Mouse (Mus musculus) MEL (cell line): ENCODE results near the gene Tnfsf12. TPM values are rescaled to one million over a fixed set of nuclear protein-coding genes. Genes with fewer than 3 reads are reported as not detected.
"Not testable (repeated sequence)": the region's sequence is repeated elsewhere in the genome, so short reads cannot be mapped to it uniquely, and the experiment has no call there.

Experiments
- DNase-seq: peaks from one replicate; pipeline ENCODE4 v3.0.0; 2011; ENCODE audit warnings: low read depth, low spot score
- H3K27ac ChIP-seq: 2 replicates; pipeline ENCODE4 v1.5.1; 2012; ENCODE audit warnings: low read depth, mild to moderate bottlenecking, control low read depth, low read length, moderate library complexity; ENCODE audit not compliant: control insufficient read depth
- H3K27me3 ChIP-seq, 2 experiments: fragments of 150-350 bp in 1 of 2; sonication (generic) in 1 of 2; 2 replicates each; pipeline ENCODE4 v1.6.1; 2012; ENCODE audit warnings: low read length in 2 of 2, mild to moderate bottlenecking in 2 of 2, improper control_type of control experiment in 1 of 2, moderate library complexity in 1 of 2; ENCODE audit not compliant: insufficient read depth in 2 of 2, control insufficient read depth in 1 of 2
- H3K36me3 ChIP-seq, 2 experiments: 2 replicates each; pipeline ENCODE4 v1.6.1; 2012 to 2014; ENCODE audit warnings: low read length in 2 of 2, improper control_type of control experiment in 1 of 2, inconsistent platforms in 1 of 2, mild to moderate bottlenecking in 1 of 2; ENCODE audit not compliant: insufficient read depth in 2 of 2, control insufficient read depth in 1 of 2
- H3K4me1 ChIP-seq, 2 experiments: fragments of 150-350 bp in 1 of 2; sonication (generic) in 1 of 2; 2 replicates each; pipeline ENCODE4 v1.6.1; 2012; ENCODE audit warnings: low read length in 2 of 2, improper control_type of control experiment in 1 of 2, mild to moderate bottlenecking in 1 of 2; ENCODE audit not compliant: insufficient read depth in 2 of 2, control insufficient read depth in 1 of 2
- H3K4me3 ChIP-seq, 2 experiments: fragments of 150-350 bp in 1 of 2; sonication (generic) in 1 of 2; 2 replicates each; pipeline ENCODE4 v1.5.1; 2012; ENCODE audit warnings: low read depth in 2 of 2, low read length in 2 of 2, mild to moderate bottlenecking in 2 of 2, moderate library complexity in 2 of 2, control low read depth in 1 of 2, improper control_type of control experiment in 1 of 2; ENCODE audit not compliant: control insufficient read depth in 1 of 2, insufficient read depth in 1 of 2
- H3K79me2 ChIP-seq: 2 replicates; pipeline ENCODE4 v1.6.1; 2012; ENCODE audit warnings: mild to moderate bottlenecking, low read length, moderate library complexity; ENCODE audit not compliant: control insufficient read depth, poor library complexity, insufficient read depth
- H3K9ac ChIP-seq: 2 replicates; pipeline ENCODE4 v1.6.1; 2012; ENCODE audit warnings: low read depth, mild to moderate bottlenecking, control low read depth, low read length, moderate library complexity; ENCODE audit not compliant: control insufficient read depth, poor library complexity, severe bottlenecking
- H3K9me3 ChIP-seq: fragments of 150-350 bp; sonication (generic); replicated peaks from 2 replicates; pipeline ENCODE4 v1.6.1; 2012; ENCODE audit warnings: mild to moderate bottlenecking, low read length, improper control_type of control experiment, moderate library complexity; ENCODE audit not compliant: insufficient read depth
- BHLHE40 ChIP-seq: IDR thresholded peaks from 2 replicates; pipeline ENCODE4 v1.6.1; 2012; ENCODE audit warnings: low read depth, mild to moderate bottlenecking, inconsistent platforms, low read length, improper control_type of control experiment, borderline replicate concordance
- CHD1 ChIP-seq: IDR thresholded peaks from 2 replicates; pipeline ENCODE4 v1.6.1; 2012; ENCODE audit warnings: low read depth, mild to moderate bottlenecking, inconsistent platforms, low read length, improper control_type of control experiment
- CTCF ChIP-seq, 3 experiments: IDR thresholded peaks in 2 of 3; conservative IDR thresholded peaks in 1 of 3; 2 replicates each; pipeline ENCODE4 v1.5.1; 2011 to 2012; ENCODE audit warnings: low read length in 3 of 3, low read depth in 2 of 3, mild to moderate bottlenecking in 2 of 3, improper control_type of control experiment in 1 of 3, inconsistent platforms in 1 of 3, mixed read lengths in 1 of 3, moderate library complexity in 1 of 3; ENCODE audit not compliant: control insufficient read depth in 1 of 3, insufficient read depth in 1 of 3, poor library complexity in 1 of 3, severe bottlenecking in 1 of 3
- MAFK ChIP-seq: IDR thresholded peaks from 2 replicates; pipeline ENCODE4 v1.6.1; 2011; ENCODE audit warnings: low read depth, mild to moderate bottlenecking, low read length, improper control_type of control experiment, borderline replicate concordance
- MXI1 ChIP-seq: IDR thresholded peaks from 2 replicates; pipeline ENCODE4 v1.6.1; 2011; ENCODE audit warnings: mild to moderate bottlenecking, low read depth, low read length, improper control_type of control experiment
- POLR2AphosphoS2 ChIP-seq: IDR thresholded peaks from 2 replicates; pipeline ENCODE4 v1.6.1; 2011; ENCODE audit warnings: low read length, improper control_type of control experiment
- RCOR1 ChIP-seq: IDR thresholded peaks from 2 replicates; pipeline ENCODE4 v1.6.1; 2012; ENCODE audit warnings: low read depth, mild to moderate bottlenecking, inconsistent platforms, low read length, improper control_type of control experiment
- SIN3A ChIP-seq: IDR thresholded peaks from 2 replicates; pipeline ENCODE4 v1.6.1; 2012; ENCODE audit warnings: low read length, improper control_type of control experiment, inconsistent platforms
- UBTF ChIP-seq: IDR thresholded peaks from 2 replicates; pipeline ENCODE4 v1.6.1; 2012; ENCODE audit warnings: low read depth, mild to moderate bottlenecking, inconsistent platforms, low read length, improper control_type of control experiment, moderate library complexity, borderline replicate concordance; ENCODE audit not compliant: insufficient read depth
- USF1 ChIP-seq: IDR thresholded peaks from 2 replicates; pipeline ENCODE4 v1.6.1; 2014; ENCODE audit warnings: low read depth, mild to moderate bottlenecking, inconsistent platforms, low read length, improper control_type of control experiment, moderate library complexity
- ZMIZ1 ChIP-seq: IDR thresholded peaks from 2 replicates; pipeline ENCODE4 v1.6.1; 2012; ENCODE audit warnings: low read depth, mild to moderate bottlenecking, inconsistent platforms, low read length, improper control_type of control experiment, moderate library complexity
- ZNF384 ChIP-seq: IDR thresholded peaks from 2 replicates; pipeline ENCODE4 v1.6.1; 2012; ENCODE audit warnings: low read depth, mild to moderate bottlenecking, inconsistent platforms, low read length, improper control_type of control experiment
- polyA plus RNA-seq, 2 experiments: library from polyadenylated mRNA; stranded (reverse) in 1 of 2; unstranded in 1 of 2; fragments of >175 nt in 1 of 2; fragments of >200 nt in 1 of 2; gene quantifications; 2 replicates each; pipeline versions ENCODE4 v1.2.1 to v1.2.4; 2012; ENCODE audit warnings: low replicate concordance in 2 of 2, low read depth in 1 of 2; ENCODE audit not compliant: insufficient read length in 2 of 2, insufficient read depth in 1 of 2, missing spikeins in 1 of 2
- total RNA-seq: library from RNA; depleted of rRNA; stranded (reverse); fragments of 300-350 nt; gene quantifications from 2 replicates; pipeline ENCODE4 v1.2.3, GENCODE M21; 2012

Tnfsf12 gene
- total and polyA plus RNA-seq, 3 experiments: 0.10 TPM; not detected in 2

GRCm38 (mm10) chr11:69703814-69704612, 8.4 kb upstream of the Tnfsf12 start:
- H3K9ac ChIP-seq: no peak overlapping the region
- no peak overlapping the region for H3K4me3 ChIP-seq
- peaks cover 0 to 2% of the 10 kb centered on the region in 2 experiments; a peak in 1 of 4 replicates for H3K27me3 ChIP-seq
- no peaks in the 10 kb centered on the region for H3K9me3 ChIP-seq
- no peak for TF ChIP-seq ZNF384
- no peak for TF ChIP-seq BHLHE40
- TF ChIP-seq MAFK: no peak
- no peak for TF ChIP-seq CHD1
- no peak for TF ChIP-seq POLR2AphosphoS2
- no peak for TF ChIP-seq USF1
- TF ChIP-seq SIN3A: no peak
- no peak for TF ChIP-seq RCOR1
- no peak for TF ChIP-seq MXI1
- TF ChIP-seq CTCF (IDR thresholded peaks at IDR 0.05 in 2 of 3, conservative IDR thresholded peaks at IDR 0.05 in 1 of 3; ENCODE audit: control insufficient read depth in 1 of 3, insufficient read depth in 1 of 3, low read depth in 2 of 3, low read length in 3 of 3, poor library complexity in 1 of 3, severe bottlenecking in 1 of 3): no peak
- TF ChIP-seq UBTF: no peak
- no peak for TF ChIP-seq ZMIZ1
- no peak for DNase-seq
- H3K27ac ChIP-seq: no peak overlapping the region
- H3K36me3 ChIP-seq: peaks cover 0 to 5% of the 10 kb centered on the region in 2 experiments; a peak in 1 of 4 replicates
- no peaks in the 10 kb centered on the region for H3K79me2 ChIP-seq
- peaks cover 0 to 7% of the 10 kb centered on the region in 2 experiments; a peak in 3 of 4 replicates for H3K4me1 ChIP-seq

GRCm38 (mm10) chr11:69703381-69703780, 7.7 kb upstream of the Tnfsf12 start:
- H3K36me3 ChIP-seq: not testable (repeated sequence)

GRCm38 (mm10) chr11:69702886-69703285, 7.2 kb upstream of the Tnfsf12 start:
- not testable (repeated sequence) for H3K27ac ChIP-seq, H3K4me1 ChIP-seq, H3K79me2 ChIP-seq, H3K9me3 ChIP-seq, H3K36me3 ChIP-seq, DNase-seq, H3K9ac ChIP-seq, H3K27me3 ChIP-seq, H3K4me3 ChIP-seq

More at GRCm38 (mm10) chr11:69703381-69703780, 7.7 kb upstream of the Tnfsf12 start:
- H3K4me3 ChIP-seq, H3K27ac ChIP-seq, H3K9me3 ChIP-seq, H3K27me3 ChIP-seq, H3K79me2 ChIP-seq, H3K4me1 ChIP-seq, DNase-seq, H3K9ac ChIP-seq: not testable (repeated sequence)
